Mouse (Mus musculus): ENCODE results near the gene Rps3.
"Not testable (repeated sequence)": the region's sequence is repeated elsewhere in the genome, so short reads cannot be mapped to it uniquely, and the experiment has no call there.

The Rps3 gene

DNA sequence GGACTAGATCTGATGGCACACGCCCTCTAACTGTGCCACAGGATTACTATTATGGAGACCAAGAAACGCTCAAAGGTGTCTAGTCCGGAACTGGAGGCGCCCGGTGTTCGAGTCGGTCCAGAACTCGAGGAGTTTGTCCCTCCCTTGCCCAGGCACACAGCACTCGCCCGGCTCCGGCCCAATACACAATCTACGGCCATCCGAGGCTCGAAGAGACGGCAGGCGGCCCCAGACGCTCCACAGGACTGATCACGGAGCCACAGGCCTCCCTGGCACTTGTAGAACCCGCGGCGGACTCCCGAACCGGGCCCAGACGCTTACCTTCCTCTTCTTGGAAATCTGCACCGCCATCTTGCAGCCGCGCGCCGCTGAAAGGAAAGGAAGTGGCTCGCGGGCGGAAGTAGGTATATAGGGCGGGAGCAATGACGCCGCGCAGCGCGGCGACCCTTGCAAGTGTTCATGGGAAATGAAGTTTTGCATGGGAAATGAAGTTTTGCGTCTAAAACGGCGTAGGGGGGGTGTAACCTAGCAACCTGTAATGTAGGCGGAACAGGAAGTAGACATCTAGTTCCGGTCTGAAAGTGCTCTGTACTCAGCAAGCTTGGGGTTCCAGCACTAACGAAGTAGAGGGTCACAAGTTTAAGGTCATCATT, at the start of gene Rps3:
Gene Rps3, minus strand, starts transcription at position 468 of the 653 bp plus-strand sequence.
- peak; percentile 93 to 94 for DNase-seq

DNA sequence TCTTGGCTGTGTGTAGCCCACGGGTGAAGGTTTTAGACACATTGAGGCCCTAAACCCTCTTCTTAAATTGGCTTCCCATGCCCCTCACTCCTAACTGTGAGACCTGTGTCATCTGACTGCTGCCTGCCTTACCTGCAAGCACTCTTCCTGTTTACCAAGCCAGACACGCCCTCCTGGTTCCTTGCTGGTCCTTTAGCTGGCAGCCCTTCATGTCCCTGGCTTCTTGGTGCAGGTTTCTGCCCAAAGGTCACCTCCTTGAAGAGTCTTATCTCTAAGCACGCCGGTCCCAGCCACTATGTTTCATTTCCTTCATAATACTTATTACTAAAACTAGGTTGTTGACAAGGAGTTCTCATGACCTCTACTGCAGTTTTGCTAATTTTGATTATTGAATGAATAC, 49.0 kb upstream of the Rps3 start:
- DNase-seq = no peak

DNA sequence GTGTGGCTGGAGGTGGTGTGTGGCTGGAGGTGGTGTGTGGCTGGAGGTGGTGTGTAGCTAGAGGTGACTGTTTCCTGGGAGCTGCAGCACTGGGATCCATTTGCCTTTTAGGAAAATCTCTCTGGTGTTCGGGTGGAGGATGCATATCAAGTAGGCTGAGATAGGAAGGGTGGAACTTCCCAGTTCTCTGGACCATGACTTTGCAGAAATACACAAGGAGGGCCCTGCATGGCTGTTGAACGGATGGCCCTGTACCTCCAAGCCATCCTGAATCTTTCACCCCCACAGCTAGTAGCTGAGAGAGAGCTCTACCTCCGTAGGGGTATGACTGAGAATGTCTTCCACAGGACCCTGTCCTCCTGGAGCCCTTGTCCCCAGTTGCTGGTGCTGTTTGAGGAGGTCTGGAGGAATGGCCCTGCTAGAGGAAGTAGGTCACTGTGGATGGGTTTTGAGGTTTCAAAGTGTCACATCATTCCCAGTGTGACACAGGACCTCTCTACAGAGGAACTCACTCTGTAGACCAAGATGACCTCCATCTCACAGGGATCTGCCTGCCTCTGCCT, 48.0 kb upstream of the Rps3 start:
- DNase-seq = no peak

DNA sequence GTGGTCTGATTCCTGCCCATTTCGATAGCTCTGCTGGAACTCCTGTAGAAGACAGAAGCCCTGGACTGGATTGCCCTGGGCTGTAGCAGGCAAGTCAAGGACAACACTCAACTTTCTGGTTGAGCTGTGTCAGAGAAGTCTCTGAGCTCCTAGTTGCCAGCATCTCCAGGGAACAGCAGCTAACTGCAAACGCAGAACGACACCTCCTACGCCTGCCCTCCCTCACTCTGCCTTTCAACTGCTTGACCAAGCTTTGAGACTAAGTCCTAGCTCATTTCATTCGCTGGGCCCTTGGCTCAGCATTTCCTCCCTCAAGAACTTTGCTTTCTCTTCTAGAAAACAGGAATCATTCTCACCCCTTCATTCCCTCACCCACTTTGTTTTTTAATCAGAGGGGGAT, 45.9 kb upstream of the Rps3 start:
- no peak for DNase-seq

DNA sequence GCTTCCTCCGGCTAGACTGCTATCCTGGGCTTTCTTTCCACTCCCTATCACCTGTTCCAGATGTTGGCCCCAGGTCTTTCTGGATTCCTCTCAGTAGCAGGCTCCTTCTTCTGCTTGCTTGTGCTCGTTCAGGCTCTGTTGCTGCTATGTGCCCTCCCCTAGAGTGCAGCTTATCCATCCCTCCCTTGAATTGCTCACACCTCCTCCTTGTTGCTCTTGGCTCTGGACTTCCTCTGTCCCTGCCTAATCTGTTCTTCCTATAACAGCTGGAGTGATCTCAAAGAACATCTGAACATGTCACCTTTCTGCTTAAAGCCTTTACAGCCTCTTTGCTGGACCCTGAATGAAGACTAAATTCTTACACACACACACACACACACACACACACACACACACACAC, 45.0 kb upstream of the Rps3 start:
- DNase-seq = no peak

DNA sequence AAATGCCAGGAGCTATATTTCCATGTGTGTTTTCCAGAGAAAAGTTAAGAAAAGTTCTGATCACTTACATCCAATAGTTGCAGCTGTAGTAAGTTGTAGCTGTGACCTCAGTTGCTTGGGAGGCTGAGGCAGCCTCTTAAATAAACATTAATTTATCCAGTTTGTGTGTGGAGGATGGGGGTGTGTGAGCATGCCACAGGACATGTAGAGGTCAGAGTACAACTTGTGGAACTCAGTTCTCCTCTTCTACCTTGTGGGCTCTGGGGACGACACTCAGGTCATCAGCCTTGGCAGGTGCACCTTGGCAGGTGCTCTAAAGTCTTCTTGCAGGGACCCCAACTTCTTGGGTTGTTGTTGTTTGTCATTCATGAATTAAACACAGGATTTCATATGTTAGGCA, 40.3 kb upstream of the Rps3 start:
- no peak for DNase-seq

DNA sequence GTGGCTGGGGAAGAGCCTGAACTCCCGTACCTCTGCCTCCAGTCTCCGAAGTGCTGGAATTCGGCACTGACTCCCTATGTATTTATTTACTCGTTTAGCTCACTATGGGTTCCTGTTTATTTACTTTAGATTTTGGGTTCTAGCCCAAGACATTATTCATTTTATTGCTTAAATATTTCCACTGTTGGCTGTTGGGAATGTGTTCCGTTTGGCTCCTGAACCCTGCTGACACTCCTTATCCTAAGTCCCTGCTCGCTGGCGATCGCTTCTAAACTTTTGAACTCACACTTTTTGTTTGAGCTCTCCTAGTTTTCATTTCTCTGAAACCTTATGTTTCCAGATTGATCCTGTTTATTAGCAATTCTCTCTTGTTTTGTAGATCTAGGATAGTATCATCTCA, 39.6 kb upstream of the Rps3 start:
- no peak for DNase-seq

DNA sequence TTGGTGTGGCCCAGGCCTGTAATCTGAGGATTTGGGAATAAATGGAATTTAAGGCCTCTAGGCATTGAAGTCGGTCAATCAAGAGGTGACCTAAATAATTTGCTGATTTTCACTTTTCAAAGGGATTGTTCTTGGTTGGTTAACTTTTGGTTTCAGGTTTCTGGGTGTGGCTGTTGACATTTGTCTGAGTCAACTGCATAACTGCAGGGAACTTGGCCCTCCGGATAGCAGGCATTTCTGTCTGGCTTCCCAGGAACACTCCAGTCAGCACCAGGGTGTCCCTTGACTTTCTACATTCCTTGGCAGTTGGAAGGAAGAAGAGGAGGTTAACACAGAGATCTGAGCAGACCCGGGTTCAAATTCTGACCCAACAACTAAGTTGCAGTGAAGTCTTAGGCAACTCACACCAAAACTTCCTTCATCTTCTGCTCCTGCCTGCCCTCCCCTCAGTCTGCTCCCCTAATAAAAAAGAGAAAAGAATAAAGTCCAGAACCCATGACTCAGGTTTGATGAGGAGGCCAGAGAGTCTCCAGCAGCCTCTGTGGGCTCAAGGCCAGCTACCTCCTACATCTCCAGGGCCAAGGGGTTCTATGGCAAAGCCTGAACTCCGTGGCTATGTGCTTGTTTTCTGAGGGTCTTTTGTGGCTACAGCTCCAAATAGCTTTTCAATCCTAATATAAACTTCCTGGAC, 35.6 kb upstream of the Rps3 start:
- DNase-seq = no peak

DNA sequence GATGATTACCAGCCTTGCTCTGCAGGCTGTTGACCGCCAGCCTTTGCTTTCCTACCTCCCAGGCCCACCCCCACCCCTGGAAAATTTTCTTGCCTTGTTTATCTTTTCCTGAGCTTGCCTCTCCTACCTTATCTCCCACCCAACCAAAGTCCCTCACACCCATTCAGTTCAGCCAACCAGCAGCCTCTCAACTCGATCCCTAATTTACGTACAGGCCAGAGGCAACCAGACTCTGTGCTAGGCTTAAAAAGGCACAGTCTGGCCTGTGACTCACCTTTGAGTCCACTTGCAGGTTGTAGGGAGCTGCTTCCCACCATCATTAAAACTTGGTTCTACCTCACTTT, 33.2 kb upstream of the Rps3 start:
- no peak for DNase-seq

DNA sequence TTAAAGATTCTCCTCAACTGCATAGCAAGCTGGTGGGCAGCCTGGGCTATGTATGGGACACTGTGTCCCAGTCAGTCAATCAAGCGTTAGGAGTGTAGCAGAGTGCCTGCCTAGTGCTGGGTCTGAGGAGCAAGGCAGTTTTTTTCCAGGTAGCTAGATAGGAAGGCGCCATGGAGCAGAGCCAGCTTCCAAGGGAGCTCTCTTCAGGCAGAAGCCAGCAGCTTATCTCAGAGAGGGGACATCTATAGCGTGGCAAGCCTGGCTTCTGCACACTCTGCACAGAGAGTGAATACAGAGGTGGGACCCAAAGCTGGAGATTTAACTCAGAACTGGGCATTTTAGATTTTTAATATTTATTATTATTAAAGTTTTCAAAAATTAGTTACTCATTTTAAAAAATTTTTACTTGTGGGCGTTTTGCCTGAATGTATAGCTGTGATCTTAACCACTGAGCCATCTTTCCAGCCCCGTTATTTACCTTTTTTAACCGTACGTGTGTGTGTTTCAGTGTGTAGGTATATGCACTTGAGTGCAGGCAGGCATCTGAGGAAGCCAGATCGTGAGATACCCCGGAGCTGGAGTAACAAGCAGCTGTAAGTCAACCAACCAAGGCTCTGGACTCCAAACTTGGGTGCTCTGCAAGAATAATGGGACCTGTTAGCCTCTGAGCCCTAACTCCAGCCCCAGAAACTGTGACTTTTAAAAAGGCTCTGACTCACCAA, 32.7 kb upstream of the Rps3 start:
- DNase-seq = peak; percentile 55 to 57

DNA sequence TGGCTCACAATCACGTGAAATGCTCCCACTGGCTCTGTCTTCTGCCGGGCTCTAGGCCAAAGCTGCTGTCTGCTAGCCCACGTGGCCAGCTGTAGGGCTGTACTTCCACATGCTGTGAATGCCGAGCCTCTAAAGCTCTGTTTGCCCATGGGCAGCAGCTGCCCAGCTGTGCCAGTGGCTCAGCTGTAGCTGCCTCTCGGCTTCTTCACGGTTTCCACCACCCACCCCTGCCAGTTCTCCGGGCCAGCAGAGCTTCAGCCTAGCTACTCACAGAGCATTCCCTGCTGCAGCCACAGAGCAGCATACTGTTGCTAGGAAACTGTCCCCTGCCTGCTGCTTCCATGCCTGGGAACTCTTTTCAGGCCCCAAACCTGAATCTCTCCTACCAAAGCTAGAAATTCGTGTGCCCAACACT, 26.6 kb upstream of the Rps3 start:
- peak; percentile 57 to 77 for DNase-seq

DNA sequence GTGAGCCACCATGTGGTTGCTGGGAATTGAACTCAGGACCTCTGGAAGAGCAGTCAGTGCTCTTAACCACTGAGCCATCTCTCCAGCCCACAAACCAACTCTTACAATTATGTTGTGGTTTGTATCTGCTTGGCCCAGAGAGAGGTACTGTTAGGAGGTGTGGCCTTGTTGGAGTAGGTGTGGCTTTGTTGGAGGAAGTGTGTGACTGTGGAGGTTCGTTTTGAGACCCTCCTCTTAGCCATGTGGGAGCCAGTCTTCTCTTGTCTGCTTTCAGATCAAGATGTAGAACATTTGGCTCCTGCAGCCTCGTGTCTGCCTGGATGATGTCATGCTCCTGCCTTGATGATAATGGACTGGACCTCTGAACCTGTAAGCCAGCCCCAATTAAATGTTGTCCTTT, 24.6 kb upstream of the Rps3 start:
- DNase-seq = not testable (repeated sequence)

DNA sequence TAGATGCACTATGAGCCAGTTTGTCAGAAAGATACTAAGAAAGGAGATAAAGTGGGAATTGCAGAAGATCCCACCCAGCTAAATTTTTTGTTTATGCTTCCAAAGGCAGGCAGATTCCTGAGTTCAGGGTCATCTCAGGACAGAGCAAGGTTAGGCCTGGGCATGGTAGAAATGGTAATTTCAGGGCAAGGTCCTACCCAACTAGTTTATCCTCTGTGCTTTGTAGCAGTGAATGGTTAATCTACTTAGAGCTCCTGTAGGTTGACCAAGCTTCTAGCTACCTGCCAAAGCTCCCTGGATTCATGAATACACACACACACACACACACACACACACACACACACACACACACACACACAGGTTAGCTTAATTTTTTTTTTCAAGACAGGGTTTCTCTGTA, 21.0 kb upstream of the Rps3 start:
- DNase-seq = no peak

DNA sequence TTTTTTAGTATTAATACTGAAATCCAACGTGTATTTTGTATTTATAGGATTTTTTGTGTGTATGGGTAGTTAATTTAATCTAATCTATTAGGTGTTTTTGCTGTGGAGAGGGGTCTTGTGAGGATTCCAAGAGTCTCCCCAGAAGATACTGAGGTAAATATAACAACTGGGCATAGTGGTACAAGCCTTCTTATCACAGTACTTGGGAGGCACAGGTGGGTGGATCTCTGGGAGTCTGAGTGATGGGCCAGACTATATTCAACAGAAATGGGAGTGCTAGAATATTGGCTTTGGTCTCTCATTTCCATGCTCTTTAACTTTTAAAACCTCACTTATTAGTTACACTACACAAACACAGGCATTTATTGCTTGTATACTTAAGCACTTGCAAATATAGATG, 17.6 kb upstream of the Rps3 start:
- no peak for DNase-seq

DNA sequence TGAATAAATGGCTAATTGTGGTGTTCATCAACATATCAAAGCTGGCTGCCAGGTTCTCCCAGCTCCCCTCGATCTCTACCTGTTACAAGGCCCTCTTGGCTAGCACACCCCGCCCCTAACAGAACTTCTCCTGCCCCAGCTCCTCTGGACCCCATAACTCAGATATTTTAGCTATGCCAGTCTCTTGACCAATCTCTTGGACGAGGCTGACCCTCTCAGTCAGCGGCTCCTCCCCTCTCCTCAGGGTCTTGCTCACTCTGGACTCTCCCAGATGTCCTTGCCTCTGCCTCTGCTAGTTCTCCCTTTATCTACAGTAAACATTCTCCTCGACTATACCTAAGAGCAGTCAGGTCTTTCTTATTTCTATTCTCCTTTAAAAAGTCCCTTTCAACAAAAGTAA, 17.1 kb upstream of the Rps3 start:
- DNase-seq = no peak

DNA sequence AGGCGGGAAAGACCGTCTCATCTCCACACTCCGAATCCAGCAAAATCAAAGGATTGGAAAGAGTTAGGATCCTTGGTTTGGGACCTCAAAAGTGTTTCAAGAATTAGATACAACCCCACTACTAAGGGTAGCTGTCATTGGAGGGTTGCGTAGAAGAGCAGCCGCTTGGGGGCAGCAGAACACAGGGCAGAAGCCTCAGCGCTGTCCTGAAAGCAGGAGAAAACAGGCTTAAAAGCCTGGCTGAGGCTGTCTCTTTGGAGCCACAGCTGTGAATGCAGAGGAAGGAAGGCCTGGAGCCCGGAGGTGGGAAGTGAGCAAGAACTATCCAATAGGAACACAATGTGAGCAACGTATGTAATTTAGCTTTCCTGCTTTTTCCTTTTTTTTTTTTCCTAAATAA, 16.7 kb upstream of the Rps3 start:
- peak; percentile 90 to 93 for DNase-seq

DNA sequence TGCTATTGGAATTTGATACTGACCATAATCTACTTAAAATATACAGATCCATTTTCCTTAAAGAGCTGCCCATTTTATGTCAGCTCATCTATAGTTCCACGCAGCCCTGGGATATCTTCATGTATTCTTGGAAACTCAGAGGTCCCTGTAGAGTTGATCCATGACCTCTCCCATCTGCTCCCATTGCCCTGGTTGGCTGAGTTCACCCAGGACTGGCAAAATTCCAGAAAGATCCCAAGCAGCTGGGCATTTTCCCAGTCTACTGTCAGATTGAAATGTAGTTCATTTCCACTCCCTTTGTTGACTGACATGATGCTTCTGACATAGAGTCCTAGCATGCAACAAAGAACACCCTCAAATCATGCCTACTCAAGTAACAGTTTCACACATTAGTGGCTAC, 15.6 kb upstream of the Rps3 start:
- DNase-seq = peak; percentile 72 to 74

DNA sequence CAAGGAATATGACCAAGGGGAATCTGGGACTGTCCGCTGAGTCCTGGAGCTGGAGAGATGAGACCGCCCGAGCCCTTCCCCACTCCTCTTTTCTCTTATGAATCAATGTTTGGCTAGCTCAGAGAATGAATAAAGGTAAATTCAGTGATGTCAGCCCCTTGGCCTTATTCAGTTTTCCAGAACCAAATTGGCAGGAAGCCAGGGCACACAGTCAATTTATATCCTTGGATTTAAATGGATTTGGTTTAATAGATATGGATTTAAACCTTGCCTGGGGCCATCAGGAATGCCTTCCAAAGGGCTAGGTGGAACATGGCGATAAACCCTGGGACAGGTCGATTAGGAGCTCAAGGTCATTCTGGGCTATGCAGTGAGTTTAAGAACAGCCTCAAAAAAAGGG, 6.2 kb upstream of the Rps3 start:
- DNase-seq = no peak

DNA sequence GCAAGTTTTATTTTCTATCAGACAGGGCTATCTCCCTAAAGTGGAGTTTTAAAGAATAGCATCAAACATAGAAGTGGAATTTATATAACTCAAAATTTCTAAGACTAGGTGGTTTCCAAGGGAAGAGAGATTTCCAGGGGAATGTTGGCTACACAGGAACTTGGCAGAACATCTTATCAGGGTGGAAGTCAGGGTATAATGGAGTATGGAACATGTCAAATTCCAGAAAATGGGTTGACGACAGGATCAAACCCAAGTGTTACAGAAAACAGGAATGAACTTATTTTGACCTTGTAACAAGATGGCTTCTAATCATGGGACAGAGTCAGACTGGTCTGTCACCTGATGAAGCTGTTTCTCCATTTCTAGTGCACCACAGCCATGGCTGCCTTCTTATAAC, 1.1 kb upstream of the Rps3 start:
- DNase-seq = no peak

DNA sequence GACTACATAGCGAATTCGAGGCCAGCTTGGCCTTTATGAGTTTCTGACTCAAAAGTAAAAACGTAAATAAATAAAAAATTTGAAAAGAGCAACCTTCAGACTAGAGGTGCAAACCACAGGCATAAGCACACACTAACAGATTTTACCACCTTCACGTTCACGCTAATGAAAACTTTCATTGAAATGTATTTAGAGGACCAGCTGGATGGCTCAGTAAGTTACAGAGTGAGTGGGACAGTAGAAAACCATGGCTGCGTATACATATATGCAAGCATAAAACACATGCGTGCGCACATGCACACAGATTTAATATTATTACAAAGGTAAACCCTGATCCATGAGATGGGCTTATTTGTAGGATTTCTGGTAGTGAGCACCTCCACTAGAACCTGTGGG, 384 bp upstream of the Rps3 start:
- no peak for DNase-seq

DNA sequence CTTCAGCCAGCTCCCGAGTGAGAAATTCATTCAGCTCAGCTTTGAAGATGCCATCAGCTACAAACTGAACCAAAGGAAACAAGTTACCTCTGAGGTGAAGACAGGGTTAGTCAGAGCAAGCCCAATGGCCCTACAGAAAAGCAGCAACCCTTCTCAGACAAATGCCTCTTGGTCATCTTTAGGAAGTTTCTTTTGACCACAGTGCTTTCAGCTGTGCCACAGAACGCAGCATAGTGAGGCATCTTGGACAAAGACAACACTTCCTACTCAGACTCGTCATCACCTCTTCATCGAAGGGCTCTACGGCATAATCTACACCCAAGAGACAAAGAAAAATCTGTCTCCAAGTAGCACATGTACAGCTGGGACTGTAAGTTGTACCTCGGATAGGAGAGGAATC, 901 bp downstream of the Rps3 start:
- DNase-seq = no peak

DNA sequence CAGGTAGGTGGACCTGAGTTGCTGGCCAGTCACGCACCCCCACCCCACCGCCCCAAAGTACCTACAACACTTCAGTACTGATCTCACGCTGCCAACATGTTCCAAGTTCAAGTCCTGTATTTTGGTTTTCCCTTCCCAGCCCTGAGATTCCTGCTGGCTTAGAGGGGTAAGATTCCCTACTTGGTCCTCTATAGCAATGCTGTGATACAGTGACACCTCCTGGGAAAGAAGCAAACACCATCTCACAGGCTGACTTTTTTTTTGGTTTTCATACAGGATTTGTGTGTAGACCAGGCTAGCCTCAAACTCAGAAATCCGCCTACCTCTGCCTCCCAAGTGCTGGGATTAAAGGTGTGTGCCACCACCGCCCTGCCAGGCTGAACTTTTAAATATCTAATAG, 6.3 kb downstream of the Rps3 start:
- no peak for DNase-seq

DNA sequence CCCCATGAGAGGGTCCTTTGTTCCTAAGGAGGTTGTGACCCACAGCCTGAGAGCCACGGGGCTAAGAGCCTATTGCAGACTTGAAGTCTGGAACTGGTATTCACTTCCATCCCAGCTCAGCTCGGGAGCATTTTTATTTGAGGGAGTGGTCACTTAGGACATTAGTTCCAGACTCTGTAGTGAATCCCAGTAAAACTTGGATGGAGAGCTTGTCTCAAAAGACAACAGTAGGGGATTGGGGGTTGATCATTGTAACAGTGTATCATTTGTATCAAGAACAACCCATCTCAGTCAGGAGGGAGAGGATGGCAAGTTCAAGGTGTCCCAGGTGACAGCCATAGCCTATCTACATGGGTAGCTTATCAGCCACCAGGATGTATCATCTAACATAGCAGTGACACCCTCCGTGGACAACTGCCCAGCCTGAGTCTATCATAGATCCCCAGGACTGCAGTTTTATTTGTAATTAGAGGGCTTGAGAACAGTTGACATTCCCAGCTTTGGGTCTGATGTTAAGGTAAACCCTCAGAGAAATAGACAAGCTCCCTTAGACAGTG, 6.9 kb downstream of the Rps3 start:
- no peak for DNase-seq

DNA sequence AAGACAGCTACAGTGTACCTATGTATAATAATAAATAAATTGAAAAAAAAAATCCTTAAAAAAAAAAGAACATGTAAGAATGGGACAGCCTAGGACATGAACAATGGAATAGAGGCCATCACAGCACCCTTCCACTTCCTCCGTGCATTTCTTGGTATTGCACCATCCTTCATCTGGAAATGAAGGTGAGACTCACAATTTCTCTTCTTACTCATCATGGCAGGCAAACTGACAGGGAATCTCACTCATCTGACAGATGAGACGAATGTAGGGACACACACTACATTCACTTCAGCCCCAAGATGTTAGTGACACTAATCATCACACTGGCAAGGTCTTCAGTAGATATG, 8.0 kb downstream of the Rps3 start:
- no peak for DNase-seq

Measured in cerebellum, postnatal 14 days (tissue).